Mouse (Mus musculus) E14TG2a.4 (cell line): ENCODE results near the gene Senp1.

Experiments
- H3K27me3 ChIP-seq: 2 replicates; pipeline ENCODE4 v1.6.1; 2014; ENCODE audit warnings: low read length, control low read depth; ENCODE audit not compliant: insufficient read depth
- H3K36me3 ChIP-seq: 2 replicates; pipeline ENCODE4 v1.6.1; 2014; ENCODE audit warnings: low read length, control low read depth; ENCODE audit not compliant: insufficient read depth
- H3K4me1 ChIP-seq: replicated peaks from 2 replicates; pipeline ENCODE4 v1.6.1; 2014; ENCODE audit warnings: low read depth, low read length, control low read depth
- H3K4me3 ChIP-seq: replicated peaks from 2 replicates; pipeline ENCODE4 v1.5.1; 2014; ENCODE audit warnings: mild to moderate bottlenecking, low read length
- H3K9me3 ChIP-seq: 2 replicates; pipeline ENCODE4 v1.6.1; 2014; ENCODE audit warnings: low read length, control low read depth
- CTCF ChIP-seq: conservative IDR thresholded peaks from 2 replicates; pipeline ENCODE4 v1.5.1; 2014; ENCODE audit warnings: low read length
- NANOG ChIP-seq: IDR thresholded peaks from 2 replicates; pipeline ENCODE4 v1.6.1; 2014; ENCODE audit warnings: borderline replicate concordance, low read length, mixed read lengths
- POU5F1 ChIP-seq: IDR thresholded peaks from 2 replicates; pipeline ENCODE4 v1.6.1; 2014; ENCODE audit warnings: low read length, borderline replicate concordance

The Senp1 gene

DNA sequence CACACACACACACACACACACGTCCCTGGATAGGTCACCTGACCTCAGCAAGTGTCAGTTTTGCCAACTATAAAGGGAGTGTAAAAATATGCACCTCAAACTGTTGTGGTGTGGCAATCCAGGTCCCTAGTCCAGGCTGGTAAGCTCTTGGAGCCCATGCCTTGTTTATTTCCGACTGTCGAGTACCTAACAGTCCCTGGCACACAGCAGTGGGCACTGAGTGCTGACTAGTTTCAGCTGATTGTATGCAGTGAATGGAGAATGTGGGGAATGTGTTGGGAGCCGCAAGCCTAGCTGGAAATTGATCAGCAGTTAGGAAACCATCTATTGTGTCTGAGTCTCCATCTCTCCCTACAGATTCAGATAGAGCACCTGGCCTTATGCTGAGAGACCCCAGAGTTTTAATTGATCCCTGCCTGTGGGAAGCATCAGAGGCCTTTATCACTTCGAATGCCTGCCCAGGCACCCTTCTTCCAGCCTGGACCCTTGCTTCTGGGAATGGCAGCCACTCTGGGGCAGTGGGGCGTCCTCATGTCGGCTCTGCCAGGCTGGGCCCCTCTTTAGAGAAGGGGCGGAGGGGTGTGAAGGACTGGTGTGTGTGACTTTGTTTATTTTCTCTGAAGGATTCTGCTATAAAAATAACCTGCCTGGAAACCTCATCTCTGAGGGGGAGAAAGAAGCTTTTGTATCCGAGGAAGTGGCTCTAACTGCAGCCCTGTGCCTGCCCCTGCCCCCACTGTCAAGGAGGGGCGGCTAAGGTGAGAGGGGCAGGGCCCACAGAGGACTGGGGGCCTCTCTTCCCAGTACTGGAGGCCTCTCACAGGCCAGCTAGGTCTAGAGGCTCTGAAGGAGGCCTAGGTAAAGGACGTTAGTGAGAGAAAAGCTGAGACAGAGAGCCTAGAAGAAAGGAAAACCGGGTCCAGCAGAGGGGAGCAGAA, 66.3 kb downstream of the Senp1 start:
- H3K4me3 ChIP-seq, result no peak overlapping the region
- H3K36me3 ChIP-seq, result no peaks in the 10 kb centered on the region
- TF ChIP-seq CTCF, result no peak
- TF ChIP-seq NANOG, result no peak
- TF ChIP-seq POU5F1, result no peak
- peaks cover 7% of the 10 kb centered on the region for H3K4me1 ChIP-seq
- H3K27me3 ChIP-seq, result peaks cover 39% of the 10 kb centered on the region
- H3K9me3 ChIP-seq, result no peaks in the 10 kb centered on the region

DNA sequence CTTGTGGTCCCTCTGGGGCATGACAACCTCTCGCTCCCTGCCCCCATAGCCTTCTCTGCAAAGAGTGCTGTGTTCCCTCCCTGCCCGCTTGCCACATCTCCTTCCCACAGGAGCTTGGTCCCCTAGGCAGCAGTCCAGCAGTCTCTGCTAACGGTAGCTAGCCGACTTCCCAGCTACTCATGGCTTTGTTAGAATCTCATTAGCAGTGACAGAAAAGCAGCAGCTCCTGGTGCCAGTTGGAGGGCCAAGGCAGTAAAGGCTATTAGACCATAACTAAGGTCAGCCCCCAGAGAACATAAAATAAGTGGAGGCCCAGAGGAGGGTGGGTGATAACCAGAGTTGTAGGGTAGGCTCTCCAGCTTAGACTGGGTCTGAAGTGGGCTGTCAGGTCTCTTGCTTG, 67.9 kb downstream of the Senp1 start:
- H3K9me3 ChIP-seq, result no peaks in the 10 kb centered on the region
- H3K27me3 ChIP-seq, result peaks cover 45% of the 10 kb centered on the region
- TF ChIP-seq CTCF (no peak), NANOG (no peak), POU5F1 (no peak)
- no peak overlapping the region for H3K4me3 ChIP-seq
- H3K36me3 ChIP-seq, result no peaks in the 10 kb centered on the region
- peaks cover 7% of the 10 kb centered on the region for H3K4me1 ChIP-seq

DNA sequence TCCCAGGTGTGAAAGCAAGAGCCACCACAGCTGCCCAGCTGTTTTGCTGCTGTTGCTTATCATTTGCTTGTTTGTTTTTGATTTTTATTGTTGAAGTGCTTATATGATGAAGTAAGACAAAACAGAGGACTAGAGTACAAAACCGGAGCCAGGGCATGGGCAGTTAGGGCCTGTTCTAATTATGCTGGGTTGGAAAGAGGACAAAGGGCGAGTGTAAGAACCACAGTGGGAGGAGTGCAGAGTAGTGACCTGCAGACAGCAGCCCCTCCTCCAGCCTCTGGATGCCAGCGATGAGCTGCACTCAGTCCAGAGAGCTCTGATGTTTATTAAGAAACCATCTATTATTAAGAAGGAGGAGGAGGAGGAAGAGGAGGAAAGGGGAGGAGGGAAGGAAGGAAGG, 70.4 kb downstream of the Senp1 start:
- Histone ChIP-seq H3K9me3 (no peaks in the 10 kb centered on the region), H3K4me1 (peaks cover 12% of the 10 kb centered on the region), H3K27me3 (peaks cover 39% of the 10 kb centered on the region), H3K4me3 (no peak overlapping the region), H3K36me3 (no peaks in the 10 kb centered on the region)
- TF ChIP-seq NANOG (no peak), CTCF (no peak), POU5F1 (no peak)

DNA sequence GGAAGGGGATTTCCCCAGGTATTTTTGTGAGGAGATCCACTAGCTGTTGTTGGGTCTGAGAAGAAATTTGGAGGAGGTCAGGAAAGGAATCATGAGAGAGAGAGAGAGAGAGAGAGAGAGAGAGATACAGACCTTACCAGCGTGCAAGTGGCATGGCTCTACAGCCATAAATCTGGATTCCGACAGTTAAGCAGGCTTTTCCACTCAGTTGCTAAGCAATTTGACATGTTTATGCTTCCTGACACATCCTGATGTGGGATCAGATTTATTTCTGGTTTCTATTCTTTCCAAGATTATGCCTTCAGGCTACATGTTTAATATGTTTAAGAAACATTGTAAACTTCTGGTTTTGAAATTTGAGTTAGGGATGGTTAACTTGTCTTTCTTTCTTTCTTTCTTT, 71.7 kb downstream of the Senp1 start:
- Histone ChIP-seq H3K27me3 (peaks cover 28% of the 10 kb centered on the region), H3K9me3 (no peaks in the 10 kb centered on the region), H3K36me3 (no peaks in the 10 kb centered on the region), H3K4me3 (no peak overlapping the region), H3K4me1 (peaks cover 17% of the 10 kb centered on the region)
- TF ChIP-seq CTCF (no peak), NANOG (no peak), POU5F1 (no peak)

DNA sequence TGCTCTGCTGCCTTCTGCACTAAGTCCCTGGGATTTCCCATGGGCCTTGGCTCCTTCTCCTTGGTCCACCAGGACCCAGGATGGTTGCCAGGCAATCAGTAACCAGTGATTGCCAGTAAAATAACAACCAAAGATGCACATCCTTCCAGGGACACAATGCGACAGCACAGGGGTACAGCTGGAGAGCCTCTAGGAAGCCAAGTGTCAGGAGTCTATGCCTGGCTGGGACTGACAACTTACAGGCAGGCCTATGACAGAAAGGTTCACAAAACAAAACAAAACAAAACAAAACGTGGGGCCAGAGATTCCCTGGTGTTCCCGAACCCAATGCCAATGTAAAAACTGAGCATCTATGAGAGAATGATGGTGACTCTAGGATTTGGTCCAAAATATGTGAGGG, 74.5 kb downstream of the Senp1 start:
- Histone ChIP-seq H3K4me1 (peaks cover 44% of the 10 kb centered on the region), H3K36me3 (no peaks in the 10 kb centered on the region), H3K9me3 (no peaks in the 10 kb centered on the region), H3K27me3 (peaks cover 23% of the 10 kb centered on the region), H3K4me3 (no peak overlapping the region)
- TF ChIP-seq NANOG, result no peak
- TF ChIP-seq POU5F1, result no peak
- no peak for TF ChIP-seq CTCF

DNA sequence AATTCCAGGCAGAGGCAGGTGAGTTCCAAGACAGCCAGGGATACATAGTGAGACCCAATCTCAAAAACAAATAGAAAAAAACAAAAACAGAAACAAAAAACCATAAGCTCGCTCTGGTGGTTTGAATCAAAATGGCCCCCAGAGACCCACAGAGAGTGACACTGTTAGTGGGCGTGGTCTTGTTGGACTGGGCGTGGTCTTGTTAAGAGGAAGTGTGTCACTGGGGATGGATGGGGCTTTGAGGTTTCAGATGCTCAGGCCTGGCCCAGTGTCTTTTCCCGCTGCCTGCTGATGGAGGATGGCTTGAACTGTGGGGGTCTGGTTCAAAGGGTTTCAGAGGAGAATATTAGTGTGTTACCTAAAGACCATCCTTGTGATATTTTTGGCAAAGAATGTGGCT, 75.6 kb downstream of the Senp1 start:
- Histone ChIP-seq H3K36me3 (no peaks in the 10 kb centered on the region), H3K27me3 (peaks cover 24% of the 10 kb centered on the region), H3K4me1 (peaks cover 51% of the 10 kb centered on the region), H3K9me3 (no peaks in the 10 kb centered on the region), H3K4me3 (no peak overlapping the region)
- TF ChIP-seq NANOG (no peak), POU5F1 (no peak), CTCF (no peak)

DNA sequence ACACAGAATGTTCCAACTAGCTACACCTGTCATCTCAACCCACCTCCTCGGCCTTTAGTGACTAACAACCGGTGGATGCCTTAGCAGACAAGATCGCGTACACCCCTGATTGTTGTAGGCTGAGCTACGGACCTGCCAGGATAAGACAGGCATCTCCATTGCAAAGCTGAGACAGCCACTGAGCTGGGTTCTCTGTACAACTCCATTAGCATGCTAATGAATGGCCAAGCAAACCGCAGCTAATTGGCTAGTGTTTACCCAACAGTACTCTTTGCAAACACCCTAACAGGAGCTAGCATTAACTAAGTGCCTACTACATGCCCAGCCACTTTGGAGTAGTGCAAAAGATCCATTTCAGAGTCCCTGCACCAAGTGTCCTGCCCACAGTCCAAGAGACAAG, 80.7 kb downstream of the Senp1 start:
- TF ChIP-seq CTCF, result no peak
- TF ChIP-seq NANOG, result no peak
- no peak for TF ChIP-seq POU5F1
- no peak overlapping the region for H3K4me3 ChIP-seq
- H3K4me1 ChIP-seq, result peaks cover 49% of the 10 kb centered on the region
- H3K27me3 ChIP-seq, result peaks cover 52% of the 10 kb centered on the region
- no peaks in the 10 kb centered on the region for H3K36me3 ChIP-seq
- no peaks in the 10 kb centered on the region for H3K9me3 ChIP-seq

DNA sequence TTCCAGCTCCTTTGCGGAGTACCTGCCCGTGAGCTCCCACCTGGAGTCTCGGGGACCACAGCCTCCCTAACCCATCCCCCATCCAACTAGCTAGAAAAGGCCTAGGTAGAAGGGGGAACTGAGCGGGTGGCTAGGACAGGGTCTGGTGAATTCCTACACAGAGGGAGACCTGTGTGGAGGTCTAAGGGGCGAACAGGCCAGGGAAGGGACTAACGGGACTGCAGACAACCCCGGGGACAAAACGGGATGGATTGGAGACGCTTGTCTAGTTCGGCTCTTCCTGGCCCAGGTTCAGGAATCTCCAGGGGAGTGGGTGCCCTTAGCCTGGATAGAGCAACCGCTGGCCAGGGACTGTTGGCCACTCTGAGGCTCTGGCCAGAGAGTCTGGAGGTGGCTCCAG, 88.4 kb downstream of the Senp1 start:
- Histone ChIP-seq H3K36me3 (no peaks in the 10 kb centered on the region), H3K4me3 (peak overlapping the region; percentile 74), H3K4me1 (peaks cover 52% of the 10 kb centered on the region), H3K27me3 (peaks cover 92% of the 10 kb centered on the region), H3K9me3 (no peaks in the 10 kb centered on the region)
- TF ChIP-seq CTCF (no peak), POU5F1 (no peak), NANOG (no peak)

DNA sequence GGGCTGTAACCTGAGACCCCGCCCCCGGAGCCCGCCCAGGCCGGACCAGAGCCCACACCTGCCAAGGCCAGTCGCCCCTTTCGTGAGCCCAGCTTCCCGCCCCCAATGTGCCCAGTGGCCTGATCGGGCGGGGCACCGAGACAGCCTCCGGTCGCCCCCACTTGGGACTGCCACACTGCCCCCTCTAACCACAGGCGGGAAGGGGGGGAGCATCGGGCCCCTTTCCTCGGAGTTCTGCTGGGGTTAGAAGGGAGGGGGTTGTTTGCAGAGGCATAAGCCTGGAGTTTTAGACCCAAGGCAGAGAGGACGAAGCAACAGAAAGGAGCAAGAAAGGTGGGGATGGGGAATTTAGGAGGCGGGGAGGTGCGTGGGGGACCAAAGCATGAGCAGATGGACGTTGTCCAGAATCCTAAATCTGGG, 88.8 kb downstream of the Senp1 start:
- Histone ChIP-seq H3K27me3 (peaks cover 93% of the 10 kb centered on the region), H3K4me3 (peak overlapping the region; percentile 74), H3K36me3 (no peaks in the 10 kb centered on the region), H3K9me3 (no peaks in the 10 kb centered on the region), H3K4me1 (peaks cover 55% of the 10 kb centered on the region)
- TF ChIP-seq NANOG, result no peak
- no peak for TF ChIP-seq CTCF
- TF ChIP-seq POU5F1, result no peak
